Mouse (Mus musculus): Measurements from ENCODE around the gene Fstl1. TPM values are rescaled to one million over a fixed set of nuclear protein-coding genes. Genes with fewer than 3 reads are reported as not detected.

Gene Fstl1
- polyA plus RNA-seq, 2 experiments = 9.9 to 15.4 TPM

GRCm38 (mm10) chr16:37847081-37847480, 70.4 kb downstream of the Fstl1 start:
- Histone ChIP-seq H3K4me3 (ENCODE audit: insufficient read depth in 1 of 2, low read depth in 2 of 2, low read length in 2 of 2) (no peak overlapping the region), H3K27me3 (ENCODE audit: control insufficient read depth, insufficient read depth, low read length) (no peaks in the 10 kb centered on the region), H3K9me3 (ENCODE audit: control insufficient read depth, low read length) (no peaks in the 10 kb centered on the region), H3K27ac (no peak overlapping the region), H3K9ac (replicated peaks) (no peak overlapping the region), H3K36me3 (replicated peaks; ENCODE audit: control insufficient read depth, insufficient read depth, low read depth) (no peaks in the 10 kb centered on the region), H3K4me2 (ENCODE audit: low read depth) (no peak overlapping the region), H3K4me1 (replicated peaks; ENCODE audit: control insufficient read depth in 2 of 2, insufficient read depth in 2 of 2, low read length in 1 of 2) (peaks cover 2 to 5% of the 10 kb centered on the region in 2 experiments; a peak in 2 of 4 replicates)
- 41% methylated on average over 3 of the region's 3 CpGs for WGBS (ENCODE audit: insufficient replicate concordance)
- TF ChIP-seq CTCF (IDR thresholded peaks at IDR 0.05; ENCODE audit: low read depth) (no peak), EP300 (IDR thresholded peaks at IDR 0.05; ENCODE audit: low read depth) (no peak)
- ATAC-seq (ENCODE audit: insufficient read depth) (no peak), DNase-seq (ENCODE audit: low read depth in 3 of 3, low spot score in 3 of 3) (no peak)

- TF ChIP-seq CTCF (IDR thresholded peaks at IDR 0.05; ENCODE audit: low read depth) (no peak), EP300 (IDR thresholded peaks at IDR 0.05; ENCODE audit: low read depth) (no peak)
- no peak overlapping the region for H3K4me2 ChIP-seq (ENCODE audit: low read depth)
- H3K4me3 ChIP-seq (ENCODE audit: insufficient read depth in 1 of 2, low read depth in 2 of 2, low read length in 2 of 2) = no peak overlapping the region
- H3K4me1 ChIP-seq (replicated peaks; ENCODE audit: control insufficient read depth in 2 of 2, insufficient read depth in 2 of 2, low read length in 1 of 2) = peaks cover 0 to 12% of the 10 kb centered on the region in 2 experiments; a peak in 2 of 4 replicates
- no peaks in the 10 kb centered on the region for H3K27me3 ChIP-seq (ENCODE audit: control insufficient read depth, insufficient read depth, low read length)
- 31% methylated on average over 5 of the region's 5 CpGs for WGBS (ENCODE audit: insufficient replicate concordance)
- ATAC-seq (ENCODE audit: insufficient read depth) = no peak
- DNase-seq (ENCODE audit: low read depth in 3 of 3, low spot score in 3 of 3) = no peak
- H3K9ac ChIP-seq (replicated peaks) = no peak overlapping the region
- H3K9me3 ChIP-seq (ENCODE audit: control insufficient read depth, low read length) = no peaks in the 10 kb centered on the region
- no peaks in the 10 kb centered on the region for H3K36me3 ChIP-seq (replicated peaks; ENCODE audit: control insufficient read depth, insufficient read depth, low read depth)
- H3K27ac ChIP-seq = no peak overlapping the region
These were observed 74.7 kb downstream of the Fstl1 start for GRCm38 (mm10) chr16:37851366-37851765.

GRCm38 (mm10) chr16:37853279-37853678, 76.6 kb downstream of the Fstl1 start:
- no peak overlapping the region for H3K9ac ChIP-seq (replicated peaks)
- H3K9me3 ChIP-seq (ENCODE audit: control insufficient read depth, low read length) = no peaks in the 10 kb centered on the region
- H3K4me3 ChIP-seq (ENCODE audit: insufficient read depth in 1 of 2, low read depth in 2 of 2, low read length in 2 of 2) = no peak overlapping the region
- no peak for DNase-seq (ENCODE audit: low read depth in 3 of 3, low spot score in 3 of 3)
- WGBS (ENCODE audit: insufficient replicate concordance) = 66% methylated on average over 9 of the region's 9 CpGs
- TF ChIP-seq CTCF (IDR thresholded peaks at IDR 0.05; ENCODE audit: low read depth) (no peak), EP300 (IDR thresholded peaks at IDR 0.05; ENCODE audit: low read depth) (no peak)
- no peaks in the 10 kb centered on the region for H3K36me3 ChIP-seq (replicated peaks; ENCODE audit: control insufficient read depth, insufficient read depth, low read depth)
- ATAC-seq (ENCODE audit: insufficient read depth) = no peak
- H3K27me3 ChIP-seq (ENCODE audit: control insufficient read depth, insufficient read depth, low read length) = no peaks in the 10 kb centered on the region
- H3K4me1 ChIP-seq (replicated peaks; ENCODE audit: control insufficient read depth in 2 of 2, insufficient read depth in 2 of 2, low read length in 1 of 2) = peaks cover 0 to 11% of the 10 kb centered on the region in 2 experiments; a peak in 2 of 4 replicates
- no peak overlapping the region for H3K27ac ChIP-seq
- H3K4me2 ChIP-seq (ENCODE audit: low read depth) = no peak overlapping the region

- Histone ChIP-seq H3K4me1 (replicated peaks; ENCODE audit: control insufficient read depth in 2 of 2, insufficient read depth in 2 of 2, low read length in 1 of 2) (peaks cover 0 to 11% of the 10 kb centered on the region in 2 experiments; a peak in 2 of 4 replicates), H3K9ac (replicated peaks) (no peak overlapping the region), H3K36me3 (replicated peaks; ENCODE audit: control insufficient read depth, insufficient read depth, low read depth) (no peaks in the 10 kb centered on the region), H3K4me2 (ENCODE audit: low read depth) (no peak overlapping the region), H3K27ac (no peak overlapping the region), H3K4me3 (ENCODE audit: insufficient read depth in 1 of 2, low read depth in 2 of 2, low read length in 2 of 2) (no peak overlapping the region), H3K27me3 (ENCODE audit: control insufficient read depth, insufficient read depth, low read length) (no peaks in the 10 kb centered on the region), H3K9me3 (ENCODE audit: control insufficient read depth, low read length) (no peaks in the 10 kb centered on the region)
- 51% methylated on average over 14 of the region's 14 CpGs for WGBS (ENCODE audit: insufficient replicate concordance)
- DNase-seq (ENCODE audit: low read depth in 3 of 3, low spot score in 3 of 3) = no peak
- TF ChIP-seq EP300 (IDR thresholded peaks at IDR 0.05; ENCODE audit: low read depth) = no peak
- no peak for TF ChIP-seq CTCF (IDR thresholded peaks at IDR 0.05; ENCODE audit: low read depth)
- no peak for ATAC-seq (ENCODE audit: insufficient read depth)
These were observed 77.4 kb downstream of the Fstl1 start for GRCm38 (mm10) chr16:37854054-37854453.

DNA sequence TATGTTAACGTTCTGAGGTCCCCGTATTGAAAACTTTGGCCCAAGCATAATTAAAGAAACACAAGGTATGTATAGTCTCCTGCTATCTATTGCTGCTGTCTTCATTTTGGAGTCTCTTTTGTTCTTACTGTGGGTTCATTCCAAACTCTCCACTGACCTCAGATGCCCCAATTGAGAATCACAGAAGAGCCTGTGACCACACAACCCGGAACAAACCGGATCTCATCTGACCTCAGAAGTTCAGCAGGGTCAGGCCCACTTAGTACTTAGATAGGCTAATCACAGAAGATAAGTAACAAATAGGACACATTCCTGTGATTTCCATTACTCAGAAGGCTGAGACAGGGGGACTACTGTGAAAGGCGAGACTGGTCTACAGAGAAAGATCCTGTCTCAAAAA, 77.9 kb downstream of the Fstl1 start:
- H3K36me3 ChIP-seq (replicated peaks; ENCODE audit: control insufficient read depth, insufficient read depth, low read depth) = no peaks in the 10 kb centered on the region
- H3K27ac ChIP-seq = no peak overlapping the region
- H3K4me2 ChIP-seq (ENCODE audit: low read depth) = no peak overlapping the region
- H3K4me1 ChIP-seq (replicated peaks; ENCODE audit: control insufficient read depth in 2 of 2, insufficient read depth in 2 of 2, low read length in 1 of 2) = peaks cover 0 to 11% of the 10 kb centered on the region in 2 experiments; a peak in 2 of 4 replicates
- no peaks in the 10 kb centered on the region for H3K27me3 ChIP-seq (ENCODE audit: control insufficient read depth, insufficient read depth, low read length)
- H3K4me3 ChIP-seq (ENCODE audit: insufficient read depth in 1 of 2, low read depth in 2 of 2, low read length in 2 of 2) = no peak overlapping the region
- ATAC-seq (ENCODE audit: insufficient read depth) (no peak), DNase-seq (ENCODE audit: low read depth in 3 of 3, low spot score in 3 of 3) (no peak)
- H3K9ac ChIP-seq (replicated peaks) = no peak overlapping the region
- no peak for TF ChIP-seq CTCF (IDR thresholded peaks at IDR 0.05; ENCODE audit: low read depth)
- TF ChIP-seq EP300 (IDR thresholded peaks at IDR 0.05; ENCODE audit: low read depth) = no peak
- WGBS (ENCODE audit: insufficient replicate concordance) = 34% methylated on average over 5 of the region's 5 CpGs
- H3K9me3 ChIP-seq (ENCODE audit: control insufficient read depth, low read length) = no peaks in the 10 kb centered on the region
